Mouse (Mus musculus) forebrain, embryonic 13.5 days (tissue): ENCODE results near the gene Zfp366. TPM values are rescaled to one million over a fixed set of nuclear protein-coding genes. Genes with fewer than 3 reads are reported as not detected.
"Not testable (repeated sequence)": the region's sequence is repeated elsewhere in the genome, so short reads cannot be mapped to it uniquely, and the experiment has no call there.

Source experiments
- ATAC-seq: fragments of 200-750 bp; cut with Nextera tagmentation; 2 replicates; pipeline ENCODE4 v1.8.0; 2017
- H3K27ac ChIP-seq: fragments of 300-500 bp; sonication (generic); 2 replicates; pipeline ENCODE4 v1.5.1; 2015; ENCODE audit warnings: inconsistent platforms, mild to moderate bottlenecking, moderate library complexity
- H3K27me3 ChIP-seq: fragments of 300-500 bp; sonication (generic); 2 replicates; pipeline ENCODE4 v1.6.1; 2015; ENCODE audit warnings: mild to moderate bottlenecking, inconsistent platforms
- H3K36me3 ChIP-seq: fragments of 300-500 bp; sonication (generic); 2 replicates; pipeline ENCODE4 v1.6.1; 2015; ENCODE audit warnings: mild to moderate bottlenecking, inconsistent platforms; ENCODE audit not compliant: poor library complexity, severe bottlenecking
- H3K4me1 ChIP-seq: fragments of 300-500 bp; sonication (generic); 2 replicates; pipeline ENCODE4 v1.6.1; 2015; ENCODE audit warnings: inconsistent platforms
- H3K4me2 ChIP-seq: fragments of 300-500 bp; sonication (generic); 2 replicates; pipeline ENCODE4 v1.6.1; 2015; ENCODE audit warnings: inconsistent platforms, mild to moderate bottlenecking, moderate library complexity
- H3K4me3 ChIP-seq: fragments of 300-500 bp; sonication (generic); 2 replicates; pipeline ENCODE4 v1.5.1; 2015; ENCODE audit warnings: mild to moderate bottlenecking, inconsistent platforms
- H3K9ac ChIP-seq: fragments of 300-500 bp; sonication (generic); 2 replicates; pipeline ENCODE4 v1.6.1; 2015; ENCODE audit warnings: mild to moderate bottlenecking, inconsistent platforms
- H3K9me3 ChIP-seq: fragments of 300-500 bp; sonication (generic); replicated peaks from 2 replicates; pipeline ENCODE4 v1.6.1; 2016; ENCODE audit warnings: inconsistent platforms
- WGBS: fragments of 180-500 bp; shearing (Covaris S2); methylation state at CpG from one replicate; pipeline ENCODE4 v1.1.7; 2015; 5-methylcytosine and 5-hydroxymethylcytosine counted together
- polyA plus RNA-seq: library from polyadenylated mRNA; unstranded; fragments of >200 nt; fragmentation: Nextera tagmentation; extraction: Ambion mirVana; gene quantifications from 2 replicates; pipeline ENCODE4 v1.2.1, GENCODE M21; 2015

Zfp366 gene
- polyA plus RNA-seq, 1 experiment from 2014 or later, result 0.49 TPM

DNA sequence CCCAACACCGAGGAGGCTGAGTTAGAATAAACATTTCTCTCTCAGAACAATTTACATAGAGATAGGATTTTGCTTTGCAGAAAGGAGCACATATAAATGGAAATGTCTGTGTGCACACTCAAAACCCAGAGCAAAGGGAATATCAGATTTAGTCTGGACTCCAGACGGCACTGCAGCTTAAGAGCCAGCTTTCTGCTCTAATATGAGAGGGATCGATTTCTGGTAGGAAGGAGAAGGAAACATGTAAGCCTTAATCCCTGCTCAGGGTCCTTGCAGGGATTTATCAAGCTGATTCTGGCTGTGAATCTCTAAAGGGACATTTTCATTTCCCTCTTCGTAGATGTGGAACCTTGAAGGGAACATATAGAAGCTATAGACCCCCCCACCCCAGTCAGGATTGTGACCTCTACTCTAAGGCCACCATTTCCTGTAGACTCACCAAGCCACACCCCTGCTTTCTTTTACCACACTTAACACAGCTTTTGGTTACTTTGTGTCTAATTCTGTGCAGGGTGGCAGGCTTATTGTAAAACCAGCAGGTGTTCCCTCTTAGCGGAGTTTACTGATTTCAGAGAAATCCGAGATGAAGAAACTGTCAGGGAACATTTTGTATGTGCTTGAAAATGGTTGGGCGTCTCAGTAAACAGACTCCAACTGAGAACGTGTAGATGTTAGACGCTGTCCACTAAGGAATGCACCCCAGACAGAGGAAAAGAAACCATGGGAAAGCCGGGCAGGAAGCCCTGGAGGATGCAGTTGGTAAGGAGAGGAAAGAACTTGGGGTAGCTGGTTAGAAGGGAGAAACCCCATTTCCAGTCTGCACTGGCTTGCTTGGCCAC, 20.9 kb upstream of the Zfp366 start:
- Histone ChIP-seq H3K27ac (no peak overlapping the region), H3K9me3 (no peaks in the 10 kb centered on the region), H3K36me3 (no peaks in the 10 kb centered on the region), H3K27me3 (no peaks in the 10 kb centered on the region), H3K4me2 (no peak overlapping the region), H3K4me3 (no peak overlapping the region), H3K4me1 (0 out of 2 replicates have a peak, but pooled peaks cover 5% of the 10 kb centered on the region), H3K9ac (no peak overlapping the region)
- no peak for ATAC-seq
- WGBS, result 37% methylated on average over 10 of the region's 10 CpGs

DNA sequence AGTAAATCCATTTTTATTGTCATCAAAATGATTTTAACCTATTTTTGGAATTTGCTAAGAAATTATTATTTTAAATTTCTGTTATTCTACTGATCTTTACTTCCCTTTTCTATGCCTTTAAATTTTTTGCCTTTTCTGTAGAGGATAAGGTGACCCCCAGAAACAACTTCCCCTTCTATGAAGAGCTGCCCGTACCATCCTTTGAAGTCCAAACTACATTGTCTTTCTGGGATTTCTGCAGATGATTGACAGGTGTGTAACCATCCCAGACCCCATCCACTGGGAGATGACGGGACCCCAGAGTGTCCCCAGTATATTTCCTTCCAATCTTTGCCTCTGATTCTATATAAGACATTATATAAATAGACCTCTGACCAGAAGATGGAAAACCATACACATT, 20.3 kb upstream of the Zfp366 start:
- Histone ChIP-seq H3K9ac (no peak overlapping the region), H3K4me3 (no peak overlapping the region), H3K36me3 (no peaks in the 10 kb centered on the region), H3K27me3 (no peaks in the 10 kb centered on the region), H3K27ac (no peak overlapping the region), H3K9me3 (no peaks in the 10 kb centered on the region), H3K4me1 (0 out of 2 replicates have a peak, but pooled peaks cover 5% of the 10 kb centered on the region), H3K4me2 (no peak overlapping the region)
- WGBS, result 75% methylated on average over 2 of the region's 2 CpGs
- ATAC-seq, result no peak

- no peaks in the 10 kb centered on the region for H3K36me3 ChIP-seq
- H3K9ac ChIP-seq, result no peak overlapping the region
- no peak overlapping the region for H3K27ac ChIP-seq
- H3K4me2 ChIP-seq, result no peak overlapping the region
- no peaks in the 10 kb centered on the region for H3K9me3 ChIP-seq
- no peak for ATAC-seq
- H3K4me3 ChIP-seq, result no peak overlapping the region
- H3K4me1 ChIP-seq, result no peaks in the 10 kb centered on the region
- no peaks in the 10 kb centered on the region for H3K27me3 ChIP-seq
- 83% methylated on average over 6 of the region's 6 CpGs for WGBS
Measured at GRCm38 (mm10) chr13:99169401-99169800, 15.2 kb upstream of the Zfp366 start.

DNA sequence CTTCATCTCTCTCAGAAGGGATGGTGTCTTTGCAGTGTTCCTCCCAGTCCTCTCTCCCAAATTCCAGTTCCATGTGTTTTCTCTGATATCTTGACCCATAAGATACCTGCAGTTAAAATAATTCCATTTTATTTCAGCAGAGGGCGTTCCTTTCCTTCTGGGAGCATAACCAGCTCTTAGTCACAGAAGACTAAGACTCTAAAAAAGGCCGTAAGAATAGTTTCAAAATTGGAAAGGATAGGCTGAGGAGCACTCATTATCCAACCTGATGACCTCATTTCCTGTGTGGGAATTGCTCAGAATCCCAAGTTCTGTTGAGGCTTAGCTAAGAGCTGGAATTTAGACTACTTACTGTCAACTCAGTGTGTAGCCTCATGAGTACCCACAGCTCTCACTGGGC, 14.3 kb upstream of the Zfp366 start:
- no peaks in the 10 kb centered on the region for H3K9me3 ChIP-seq
- H3K4me2 ChIP-seq, result no peak overlapping the region
- no peaks in the 10 kb centered on the region for H3K36me3 ChIP-seq
- H3K4me1 ChIP-seq, result no peaks in the 10 kb centered on the region
- ATAC-seq, result no peak
- no peak overlapping the region for H3K9ac ChIP-seq
- no peak overlapping the region for H3K4me3 ChIP-seq
- WGBS, result 49% methylated on average over 2 of the region's 2 CpGs
- no peak overlapping the region for H3K27ac ChIP-seq
- no peaks in the 10 kb centered on the region for H3K27me3 ChIP-seq

DNA sequence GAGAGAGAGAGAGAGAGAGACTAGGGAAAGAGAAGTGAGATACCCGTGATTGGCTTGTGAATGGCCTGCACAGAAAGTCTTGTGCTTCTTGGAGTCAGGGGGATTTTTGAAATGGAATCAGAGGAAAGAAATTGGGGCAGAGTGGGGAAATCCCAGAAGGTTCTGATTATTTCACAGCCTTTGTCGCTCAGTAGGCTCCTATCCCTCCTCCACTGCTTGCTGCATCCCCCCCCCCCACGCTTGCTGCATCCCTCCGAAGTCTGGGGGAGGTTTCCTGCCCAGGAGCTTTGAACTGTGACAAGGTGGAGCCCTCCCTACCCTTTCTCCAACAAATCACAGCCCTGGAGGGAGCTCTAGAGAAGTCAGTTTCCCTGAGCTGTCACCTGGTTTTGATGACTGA, 10.8 kb upstream of the Zfp366 start:
- H3K9me3 ChIP-seq, result no peaks in the 10 kb centered on the region
- 40% methylated on average over 4 of the region's 4 CpGs for WGBS
- H3K4me1 ChIP-seq, result no peaks in the 10 kb centered on the region
- ATAC-seq, result no peak
- H3K27ac ChIP-seq, result no peak overlapping the region
- H3K9ac ChIP-seq, result no peak overlapping the region
- no peaks in the 10 kb centered on the region for H3K36me3 ChIP-seq
- H3K27me3 ChIP-seq, result no peaks in the 10 kb centered on the region
- no peak overlapping the region for H3K4me3 ChIP-seq
- no peak overlapping the region for H3K4me2 ChIP-seq

- H3K36me3 ChIP-seq, H3K9me3 ChIP-seq, ATAC-seq, H3K27ac ChIP-seq, H3K4me3 ChIP-seq, H3K4me2 ChIP-seq, H3K4me1 ChIP-seq, H3K27me3 ChIP-seq, H3K9ac ChIP-seq: not testable (repeated sequence)
- WGBS, result 92% methylated on average over 3 of the region's 3 CpGs
Measured at GRCm38 (mm10) chr13:99182828-99183227, 1.8 kb upstream of the Zfp366 start.

DNA sequence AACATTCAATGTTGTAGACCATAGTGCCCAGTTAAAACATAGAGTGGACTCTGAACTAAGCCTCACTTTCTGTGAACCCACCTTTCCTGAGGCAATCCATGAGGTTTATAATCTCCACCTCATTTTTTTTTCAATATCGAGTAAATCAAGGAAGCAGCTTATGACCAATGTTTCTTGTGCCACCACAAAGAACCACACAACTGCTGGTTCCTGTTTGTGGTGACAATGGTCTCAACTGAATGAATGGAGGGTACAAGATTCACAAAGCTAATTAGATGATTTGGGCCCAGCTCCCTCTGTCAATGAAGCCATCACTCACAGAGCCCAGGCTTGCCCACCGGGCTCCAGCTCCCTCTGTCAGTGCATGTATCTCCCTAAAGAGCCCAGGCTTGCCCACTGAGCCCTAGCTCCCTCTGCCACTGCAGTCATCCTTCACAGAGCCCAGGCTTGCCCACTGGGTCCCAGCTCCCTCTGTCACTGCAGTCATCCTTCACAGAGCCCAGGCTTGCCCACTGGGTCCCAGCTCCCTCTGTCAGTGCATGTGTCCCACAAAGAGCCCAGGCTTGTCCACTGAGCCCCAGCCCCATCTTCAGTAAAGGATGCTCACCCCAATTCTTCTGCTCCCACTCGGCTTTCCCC, 1.2 kb upstream of the Zfp366 start:
- no peak overlapping the region for H3K9ac ChIP-seq
- 81% methylated on average over 3 of the region's 3 CpGs for WGBS
- H3K4me3 ChIP-seq, result no peak overlapping the region
- H3K36me3 ChIP-seq, result no peaks in the 10 kb centered on the region
- H3K27ac ChIP-seq, result no peak overlapping the region
- H3K4me1 ChIP-seq, result peaks cover under 1% of the 10 kb centered on the region; the same call in 1 of the 2 replicates
- H3K4me2 ChIP-seq, result no peak overlapping the region
- no peaks in the 10 kb centered on the region for H3K9me3 ChIP-seq
- H3K27me3 ChIP-seq, result no peaks in the 10 kb centered on the region
- ATAC-seq, result no peak

- WGBS, result 88% methylated on average over 10 of the region's 10 CpGs
- Histone ChIP-seq H3K4me3 (no peak overlapping the region), H3K36me3 (no peaks in the 10 kb centered on the region), H3K4me2 (no peak overlapping the region), H3K4me1 (peaks cover 8% of the 10 kb centered on the region; the same call in 1 of the 2 replicates), H3K27me3 (no peaks in the 10 kb centered on the region), H3K27ac (no peak overlapping the region), H3K9me3 (no peaks in the 10 kb centered on the region), H3K9ac (no peak overlapping the region)
- ATAC-seq, result no peak
Measured at GRCm38 (mm10) chr13:99185573-99185972, 950 bp downstream of the Zfp366 start.

DNA sequence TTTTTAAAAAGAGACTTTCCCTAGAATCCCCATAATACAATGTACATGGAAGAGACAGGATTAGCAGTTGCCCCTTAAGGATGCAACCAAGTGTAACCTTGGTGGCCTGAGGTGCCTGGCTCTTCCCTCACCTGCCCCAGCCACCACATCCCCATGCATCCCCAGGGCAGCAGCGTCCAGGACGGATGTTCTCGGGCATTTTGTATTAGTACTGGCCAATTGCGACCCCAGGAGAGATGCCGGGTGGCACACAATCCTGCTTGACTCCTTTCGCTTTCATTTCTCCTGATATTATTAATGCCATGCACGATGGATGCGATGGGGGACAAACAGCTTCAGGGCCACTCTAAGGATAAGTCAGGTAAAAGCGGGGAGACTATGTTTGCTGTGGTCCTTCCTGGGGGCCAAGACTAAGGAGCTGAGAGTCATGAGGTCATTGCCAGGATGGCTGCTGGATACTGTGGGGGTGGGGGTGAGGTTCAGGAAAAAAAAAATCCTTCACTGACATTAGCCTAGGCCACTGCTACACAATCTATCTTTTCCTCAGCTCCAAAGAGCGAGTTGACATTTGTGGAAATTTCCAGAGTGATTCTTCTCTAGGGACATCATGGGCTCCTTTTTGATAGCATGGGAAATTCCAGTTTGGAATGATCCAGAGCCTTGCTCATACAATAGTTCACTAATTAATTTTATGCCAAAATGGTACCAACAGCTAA, 1.7 kb downstream of the Zfp366 start:
- Histone ChIP-seq H3K27me3 (no peaks in the 10 kb centered on the region), H3K4me1 (peaks cover 8% of the 10 kb centered on the region; the same call in 1 of the 2 replicates), H3K4me2 (no peak overlapping the region), H3K27ac (no peak overlapping the region), H3K36me3 (no peaks in the 10 kb centered on the region), H3K4me3 (no peak overlapping the region), H3K9me3 (no peaks in the 10 kb centered on the region), H3K9ac (no peak overlapping the region)
- no peak for ATAC-seq
- 91% methylated on average over 10 of the region's 10 CpGs for WGBS

- Histone ChIP-seq H3K4me3 (no peak overlapping the region), H3K27ac (no peak overlapping the region), H3K4me2 (no peak overlapping the region), H3K4me1 (peaks cover 8% of the 10 kb centered on the region; the same call in 1 of the 2 replicates), H3K36me3 (no peaks in the 10 kb centered on the region), H3K9me3 (no peaks in the 10 kb centered on the region), H3K27me3 (no peaks in the 10 kb centered on the region), H3K9ac (no peak overlapping the region)
- no peak for ATAC-seq
- WGBS, result 88% methylated on average over 7 of the region's 7 CpGs
Measured at GRCm38 (mm10) chr13:99186859-99187258, 2.2 kb downstream of the Zfp366 start.

DNA sequence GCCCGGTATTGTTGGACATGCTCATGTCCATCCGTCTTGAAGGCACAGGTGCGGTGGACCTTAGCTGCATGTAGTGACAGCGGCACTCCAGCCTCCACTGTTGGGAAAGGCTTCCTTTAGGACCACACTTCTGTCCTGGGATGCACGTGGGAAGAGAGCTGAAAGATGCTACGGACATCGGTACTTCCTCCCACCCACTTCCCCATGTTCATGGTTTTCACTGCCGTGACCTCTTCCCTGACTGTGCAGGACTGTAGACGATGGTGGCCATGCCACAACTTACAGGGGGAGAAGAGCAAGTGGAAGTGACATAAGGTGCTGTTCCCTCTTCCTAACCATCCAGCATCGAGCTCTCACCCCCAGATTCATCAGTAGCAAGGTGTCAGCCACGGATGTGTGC, 2.8 kb downstream of the Zfp366 start:
- no peak overlapping the region for H3K4me3 ChIP-seq
- no peak overlapping the region for H3K9ac ChIP-seq
- no peaks in the 10 kb centered on the region for H3K27me3 ChIP-seq
- WGBS, result 91% methylated on average over 11 of the region's 11 CpGs
- H3K9me3 ChIP-seq, result no peaks in the 10 kb centered on the region
- peaks cover 8% of the 10 kb centered on the region; the same call in 1 of the 2 replicates for H3K4me1 ChIP-seq
- H3K4me2 ChIP-seq, result no peak overlapping the region
- no peak for ATAC-seq
- H3K27ac ChIP-seq, result no peak overlapping the region
- H3K36me3 ChIP-seq, result no peaks in the 10 kb centered on the region

DNA sequence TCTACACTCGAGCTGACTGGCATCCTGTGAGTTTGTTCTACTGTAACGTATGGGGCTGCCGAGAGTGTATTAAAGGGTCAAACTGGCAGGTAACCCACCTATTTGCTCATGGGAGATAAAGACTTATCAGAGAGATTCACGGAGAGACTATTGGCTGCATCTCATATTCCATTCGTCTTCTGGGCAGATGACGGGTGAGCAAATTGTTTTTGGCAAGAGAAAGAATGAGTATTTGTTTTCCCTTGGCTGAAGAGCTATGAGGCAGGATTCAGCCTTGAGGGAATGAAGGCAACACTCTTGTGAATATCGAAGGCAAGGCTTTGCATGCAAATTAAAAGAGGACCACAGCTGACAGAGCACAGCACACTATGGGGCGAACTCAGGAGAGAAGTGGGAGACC, 4.0 kb downstream of the Zfp366 start:
- H3K9me3 ChIP-seq, result no peaks in the 10 kb centered on the region
- H3K4me2 ChIP-seq, result no peak overlapping the region
- no peaks in the 10 kb centered on the region for H3K27me3 ChIP-seq
- peaks cover 8% of the 10 kb centered on the region; the same call in 1 of the 2 replicates for H3K4me1 ChIP-seq
- H3K9ac ChIP-seq, result no peak overlapping the region
- WGBS, result 68% methylated on average over 8 of the region's 8 CpGs
- no peak overlapping the region for H3K27ac ChIP-seq
- ATAC-seq, result no peak
- no peaks in the 10 kb centered on the region for H3K36me3 ChIP-seq
- H3K4me3 ChIP-seq, result no peak overlapping the region
